Mouse (Mus musculus) bone marrow, adult 2 months (tissue): ENCODE measurements around the gene Ptpn4.

Experiments used
- CTCF ChIP-seq: fragments of 200-500 bp; IDR thresholded peaks from 2 replicates; pipeline ENCODE4 v1.5.1; 2011; ENCODE audit warnings: low read length, control low read depth; ENCODE audit not compliant: control insufficient read depth, insufficient read depth
- POLR2A ChIP-seq: fragments of 200-500 bp; IDR thresholded peaks from 2 replicates; pipeline ENCODE4 v1.6.1; 2011; ENCODE audit warnings: low read depth, mild to moderate bottlenecking, control low read depth, low read length, borderline replicate concordance; ENCODE audit not compliant: control insufficient read depth

DNA sequence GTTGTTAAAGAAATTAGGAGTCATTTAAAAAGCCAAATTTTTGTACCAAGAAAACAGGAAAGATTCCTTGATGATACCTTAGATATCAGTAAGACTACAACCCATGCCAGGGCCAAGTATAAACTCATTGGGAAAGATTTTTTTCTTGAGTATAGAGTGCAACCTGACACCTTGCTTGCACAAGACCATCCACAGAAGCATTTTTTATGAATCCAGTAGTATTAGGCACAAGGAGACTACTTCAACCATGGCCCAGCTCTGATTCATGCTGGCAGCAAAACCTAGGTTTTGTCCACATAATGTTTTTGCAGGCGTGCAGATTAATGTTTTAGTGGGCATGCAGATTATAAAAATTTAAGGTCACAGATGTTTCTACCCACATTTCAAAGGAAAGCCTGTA lies 46.8 kb downstream of the Ptpn4 start:
- no peak for TF ChIP-seq CTCF
- TF ChIP-seq POLR2A: no peak
